In genomic region chrX:165326939-165327698, GRCm38 (mm10) we compare ENCODE assay signal across 7 mouse cellular contexts. TPM values are rescaled to one million over a fixed set of nuclear protein-coding genes. Genes with fewer than 3 reads are reported as not detected.
DNase-seq lines count a peak whose midpoint lies in the region; ATAC-seq and TF ChIP-seq lines count a peak whose summit lies in the region.

TSS of gene Glra2 (minus strand) at chrX:165327393.

- intact Hi-C loops in left cerebral cortex, postnatal 10 days (cut with DNase I), result loop anchor here (2.0 kb wide), 1 partner anchor 820 kb away; no protein-coding TSS in a partner anchor

- no peaks in the 10 kb centered on the region for H3K4me1 ChIP-seq in forebrain, embryonic 12.5 days
- H3K4me1 ChIP-seq in midbrain, embryonic 15.5 days, result no peaks in the 10 kb centered on the region

- no peak within 1 kb of the TSS for H3K9ac ChIP-seq in forebrain, embryonic 12.5 days
- H3K9ac ChIP-seq in midbrain, embryonic 15.5 days, result peak within 1 kb of the TSS; percentile 35

- no peak for TF ChIP-seq CTCF in brain, embryonic 14.5 days (IDR thresholded peaks at IDR 0.05; ENCODE audit: borderline replicate concordance, extremely low read depth, insufficient read depth, insufficient read length)

- H3K36me3 ChIP-seq in forebrain, embryonic 12.5 days (replicated peaks), result no peaks in the 10 kb centered on the region
- no peaks in the 10 kb centered on the region for H3K36me3 ChIP-seq in midbrain, embryonic 15.5 days (replicated peaks)

- no peaks in the 10 kb centered on the region for H3K27me3 ChIP-seq in forebrain, embryonic 12.5 days
- no peaks in the 10 kb centered on the region for H3K27me3 ChIP-seq in midbrain, embryonic 15.5 days (replicated peaks)

- H3K27ac ChIP-seq in forebrain, embryonic 12.5 days, result no peak within 1 kb of the TSS
- H3K27ac ChIP-seq in midbrain, embryonic 15.5 days, result peak within 1 kb of the TSS; percentile 74

- WGBS in forebrain, embryonic 12.5 days, result 18% methylated on average over 12 of the region's 12 CpGs
- 18% methylated on average over 12 of the region's 12 CpGs for WGBS in midbrain, embryonic 15.5 days

- ATAC-seq in forebrain, embryonic 12.5 days (ENCODE audit: low FRiP score), result peak; percentile 61; the same call in 1 of the 2 replicates
- peak; percentile 92 for ATAC-seq in midbrain, embryonic 15.5 days (replicated peaks)

- peak within 1 kb of the TSS; percentile 49 for H3K4me2 ChIP-seq in forebrain, embryonic 12.5 days
- H3K4me2 ChIP-seq in midbrain, embryonic 15.5 days, result peak within 1 kb of the TSS; percentile 56

- TF ChIP-seq POLR2A in brain, embryonic 14.5 days (IDR thresholded peaks at IDR 0.05; ENCODE audit: borderline replicate concordance, extremely low read depth, insufficient read depth, insufficient read length, poor library complexity, severe bottlenecking), result no peak

- peak within 1 kb of the TSS; percentile 25 for H3K4me3 ChIP-seq in forebrain, embryonic 12.5 days (replicated peaks)
- peak within 1 kb of the TSS; percentile 38 for H3K4me3 ChIP-seq in midbrain, embryonic 15.5 days

- peak; percentile 6 to 11 for DNase-seq in left cerebral cortex, postnatal 10 days (ENCODE audit: extremely low spot score in 1 of 2, low spot score in 2 of 2)
- no peak for DNase-seq in left cerebral cortex, adult 11 months (ENCODE audit: low spot score)
- peak; percentile 80 for DNase-seq in brain, embryonic 14.5 days (ENCODE audit: low read depth)
- DNase-seq in kidney, postnatal 14 days, result peak; percentile 12
- no peak for DNase-seq in spleen, postnatal 36 days (ENCODE audit: low spot score in 2 of 2)

- H3K9me3 ChIP-seq in forebrain, embryonic 12.5 days, result no peaks in the 10 kb centered on the region
- H3K9me3 ChIP-seq in midbrain, embryonic 15.5 days, result no peaks in the 10 kb centered on the region

RNA-seq across cellular contexts. Expression of gene Glra2, which starts in this region (rescaled TPM):
- total RNA-seq in left cerebral cortex, postnatal 10 days (2021), result 10 to 100 TPM; 39.1 to 41.5 TPM
- polyA plus RNA-seq in brain, embryonic 14.5 days (2012; rRNA removed), result 29.2 and 38.3 TPM in 2 replicates
- polyA plus RNA-seq in forebrain, embryonic 12.5 days (2016; fragmentation: Nextera tagmentation; extraction: Ambion mirVana), result 3.6 and 4.8 TPM in 2 replicates
- 40.8 and 46.7 TPM in 2 replicates for polyA plus RNA-seq in midbrain, embryonic 15.5 days (2015; fragmentation: Nextera tagmentation; extraction: Ambion mirVana)

Comparison
In these comparisons a context has a peak if more than half of its experiments do, and no peak if none do; other contexts are left out.
1. DNase-seq: peak in left cerebral cortex, postnatal 10 days (2 of 2), brain, embryonic 14.5 days (single experiment) and kidney, postnatal 14 days (single experiment); none in left cerebral cortex, adult 11 months (single experiment) and spleen, postnatal 36 days (0 of 2).